Mouse (Mus musculus) yolk sac, embryonic 10.5 days (tissue): ENCODE measurements around the gene Ces2a.
A peak's percentile ranks its signal among the peaks of the same experiment; 100 is the strongest.

Experiments
- DNase-seq: peaks from one replicate; pipeline ENCODE4 v3.0.0-alpha.2; 2017; ENCODE audit warnings: low spot score

Gene Ces2a

GRCm38 (mm10) chr8:104733753-104734152, at the start of gene Ces2a:
Gene Ces2a (plus strand): TSS chr8:104734003.
- DNase-seq = peak; percentile 40

DNA sequence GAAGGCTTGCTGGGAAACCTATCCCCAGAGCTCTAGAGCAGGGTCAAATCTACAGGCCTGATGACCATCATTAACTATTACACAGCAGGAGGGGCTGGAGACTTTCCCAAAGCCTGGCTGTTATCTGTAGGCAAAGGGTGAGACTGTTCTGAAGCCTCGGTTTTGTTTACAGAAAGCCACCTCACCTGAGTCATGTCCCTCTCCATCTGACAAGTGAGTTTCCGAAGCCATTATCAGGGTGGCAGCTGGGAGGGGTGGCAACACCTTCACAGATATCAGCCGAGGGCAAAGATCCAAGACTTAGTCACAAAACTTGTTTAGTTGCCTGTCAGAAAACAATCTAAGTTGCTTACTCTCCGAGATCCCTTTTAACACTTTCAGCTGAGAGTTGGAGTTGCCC, 45.4 kb upstream of the Ces2a start:
- DNase-seq = no peak

DNA sequence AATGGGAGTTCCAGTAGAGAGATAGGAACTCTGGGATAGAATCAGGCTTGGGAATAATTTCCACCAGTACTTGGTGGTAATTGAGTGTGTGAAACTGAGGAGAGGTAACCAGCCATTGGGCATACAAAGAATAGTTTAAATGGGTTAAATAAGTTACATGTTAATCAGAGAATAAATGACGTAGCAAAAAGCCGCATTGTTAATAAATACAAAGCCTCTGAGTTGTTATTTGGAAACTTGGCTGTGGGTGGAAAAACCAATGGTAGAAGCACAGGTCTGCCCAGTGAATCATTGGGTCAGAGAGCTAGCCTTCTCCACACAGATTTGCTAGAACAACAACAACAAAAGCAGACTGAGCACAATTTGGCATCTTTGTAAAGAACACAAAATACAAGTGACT, 35.2 kb upstream of the Ces2a start:
- no peak for DNase-seq

- no peak for DNase-seq
Measured at GRCm38 (mm10) chr8:104701900-104702299, 31.9 kb upstream of the Ces2a start.

- no peak for DNase-seq
Measured at GRCm38 (mm10) chr8:104721166-104721565, 12.6 kb upstream of the Ces2a start.

DNA sequence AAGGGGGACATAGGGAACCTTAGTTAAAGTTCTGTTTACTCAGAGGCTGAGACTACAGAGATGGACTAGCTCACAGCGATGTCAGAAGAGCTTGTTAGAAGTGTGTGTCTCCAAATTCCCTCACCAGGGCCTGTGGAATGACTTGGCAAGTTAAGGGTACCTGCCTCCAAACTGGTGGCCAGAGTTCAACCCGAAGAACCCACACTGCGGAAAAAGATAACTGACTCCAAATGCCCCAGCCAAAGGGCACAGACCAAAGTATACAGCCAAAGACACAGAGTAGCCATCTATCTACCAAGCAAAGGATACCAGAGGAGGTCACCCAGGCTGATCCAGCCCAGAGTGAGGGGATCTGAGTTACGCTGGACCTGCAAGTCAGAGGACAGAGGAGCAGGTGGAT, 2.4 kb upstream of the Ces2a start:
- DNase-seq = no peak

GRCm38 (mm10) chr8:104731969-104732368, 1.8 kb upstream of the Ces2a start:
- no peak for DNase-seq

GRCm38 (mm10) chr8:104742039-104742438, 8.2 kb downstream of the Ces2a start:
- DNase-seq = no peak

DNA sequence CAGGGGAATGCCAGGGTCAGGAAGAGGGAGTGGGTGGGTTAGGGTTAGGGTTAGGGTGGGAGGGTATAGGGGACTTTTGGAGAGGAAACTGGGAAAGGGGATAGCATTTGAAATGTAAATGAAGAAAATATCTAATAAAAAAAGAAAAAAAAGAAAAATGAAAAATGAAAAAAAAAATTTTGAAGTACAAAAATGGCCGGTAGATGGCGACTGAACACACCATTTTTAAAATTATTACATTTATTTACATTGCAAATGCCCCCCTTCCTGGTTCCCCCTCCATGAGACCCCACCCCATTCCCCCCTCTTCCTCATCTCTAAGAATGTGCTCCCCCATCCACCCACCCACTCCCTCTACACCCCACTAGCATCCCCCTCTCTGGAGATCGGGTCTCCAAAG, 9.6 kb downstream of the Ces2a start:
- no peak for DNase-seq

- DNase-seq = no peak
Measured at GRCm38 (mm10) chr8:104752818-104753217, 19.0 kb downstream of the Ces2a start.

DNA sequence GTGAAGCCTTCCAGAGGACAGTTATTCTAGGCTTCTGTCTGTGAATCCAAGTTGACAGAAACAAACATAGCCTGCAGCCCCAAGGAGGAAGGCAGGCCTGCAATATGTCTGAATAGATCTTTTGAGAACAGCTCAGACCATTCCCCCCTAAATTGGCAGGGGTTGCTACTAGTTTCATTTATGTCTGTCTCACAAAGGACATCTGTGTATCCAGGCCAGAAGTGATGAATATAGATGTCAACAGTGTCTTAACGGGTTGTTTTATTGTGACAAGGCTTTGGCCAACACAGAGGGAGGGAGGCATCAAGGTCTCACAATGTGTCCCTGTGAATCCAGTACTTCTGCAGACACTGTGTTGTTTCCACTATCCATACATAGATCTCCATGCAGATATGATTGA, 23.8 kb downstream of the Ces2a start:
- DNase-seq = no peak

DNA sequence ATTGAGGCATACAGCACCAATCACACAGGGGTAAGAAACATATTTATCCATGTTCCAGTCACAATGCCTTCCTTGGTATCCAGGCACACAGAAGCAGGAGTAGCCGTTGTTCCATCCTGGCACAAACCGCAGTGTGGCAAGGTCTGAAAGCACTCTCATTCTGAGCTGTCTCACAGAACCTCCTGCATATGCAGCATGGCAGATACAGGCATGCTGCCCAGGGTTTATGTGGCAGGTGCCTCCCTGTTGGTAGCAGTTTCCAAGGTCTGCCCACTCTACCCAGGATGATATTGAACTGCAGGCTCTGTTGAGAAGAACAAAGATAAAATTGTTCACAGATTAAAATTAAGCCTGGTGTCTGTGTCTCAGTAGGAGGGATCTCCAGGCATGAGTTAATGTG, 24.4 kb downstream of the Ces2a start:
- no peak for DNase-seq

GRCm38 (mm10) chr8:104761126-104761525, 27.3 kb downstream of the Ces2a start:
- DNase-seq = no peak

DNA sequence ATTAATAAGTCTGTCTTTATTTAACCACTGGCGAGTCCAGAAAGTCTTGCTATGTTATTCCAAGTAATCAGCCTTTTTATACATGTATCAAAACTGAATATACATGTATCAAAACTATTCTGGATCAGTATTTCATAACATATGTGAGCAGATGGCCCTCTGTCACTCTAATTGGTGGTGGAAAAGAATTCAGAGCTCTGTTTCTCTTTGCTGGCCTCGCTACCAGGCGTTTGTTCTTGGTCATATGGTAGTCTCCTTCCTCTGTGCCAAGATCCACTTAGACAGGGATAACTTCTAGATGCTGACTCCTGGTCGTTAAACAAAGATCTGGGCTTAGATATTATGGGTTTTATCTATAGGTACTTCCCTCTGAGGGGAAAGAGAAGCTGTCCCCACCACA, 32.7 kb downstream of the Ces2a start:
- no peak for DNase-seq

GRCm38 (mm10) chr8:104770365-104770764, 36.6 kb downstream of the Ces2a start:
- no peak for DNase-seq

- DNase-seq = no peak
Measured at GRCm38 (mm10) chr8:104787049-104787448, 53.2 kb downstream of the Ces2a start.

DNA sequence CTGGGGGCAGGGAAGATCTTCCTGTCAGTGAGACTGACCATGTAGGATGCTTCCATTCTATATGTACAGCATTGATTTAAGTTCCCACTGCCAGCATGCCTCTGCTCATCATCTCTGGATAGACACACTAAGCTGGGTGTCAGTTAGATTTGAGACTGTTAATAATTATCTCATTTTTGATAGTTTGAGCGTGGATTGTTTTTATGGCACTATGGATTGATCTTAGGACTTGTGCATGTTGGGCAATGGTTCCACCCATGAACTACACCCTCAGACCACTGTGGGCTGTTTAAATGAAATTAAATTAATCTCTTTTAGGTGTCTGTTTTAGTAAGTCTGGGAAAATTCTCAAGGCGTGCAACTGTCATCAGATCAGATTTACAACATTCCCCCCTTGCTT, 55.1 kb downstream of the Ces2a start:
- DNase-seq = no peak

DNA sequence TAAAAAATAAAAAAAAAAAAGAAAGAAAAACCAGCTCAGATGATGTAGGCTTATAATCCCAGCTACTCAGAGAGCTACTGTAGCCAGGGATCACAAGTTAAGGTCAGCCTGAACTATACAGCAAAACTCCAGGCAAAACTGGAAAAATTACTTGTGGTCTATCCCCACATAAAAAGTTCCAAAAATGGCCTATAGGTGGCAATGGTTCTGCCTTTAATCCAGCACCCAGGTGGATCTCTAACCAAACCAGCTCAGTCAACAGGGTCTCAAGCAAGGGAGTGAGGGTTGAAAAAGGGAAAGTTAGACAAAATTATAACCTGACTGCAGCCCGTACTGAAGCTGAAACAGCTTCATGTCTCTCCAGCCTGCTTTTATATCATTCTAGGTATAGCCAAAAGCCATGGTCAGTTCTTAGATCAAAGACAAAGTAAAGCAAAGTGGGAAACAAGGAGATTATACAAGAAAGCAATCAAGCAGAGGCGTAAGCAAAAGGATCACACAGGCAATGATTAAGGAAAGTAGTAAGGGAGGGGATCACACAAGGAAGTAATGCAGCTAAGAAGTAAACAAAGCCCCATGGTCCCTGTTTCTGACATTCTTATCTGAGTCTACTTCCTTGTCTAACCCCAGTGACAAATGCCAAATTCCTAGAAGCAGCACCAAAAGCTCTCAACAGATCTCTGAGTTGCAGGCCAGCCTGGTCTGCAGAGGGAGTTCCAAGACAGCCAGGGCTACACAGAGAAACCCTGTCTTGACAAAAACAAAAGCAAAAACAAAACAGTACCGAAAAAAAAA, 56.3 kb downstream of the Ces2a start:
- no peak for DNase-seq
